Mouse (Mus musculus) testis, postnatal 14 days (tissue): ENCODE results near the gene Gm28891.
"Not testable (repeated sequence)": the region's sequence is repeated elsewhere in the genome, so short reads cannot be mapped to it uniquely, and the experiment has no call there.

Source experiments
- DNase-seq: peaks from one replicate; pipeline ENCODE4 v3.0.0; 2021; ENCODE audit warnings: low spot score

Gene Gm28891

DNA sequence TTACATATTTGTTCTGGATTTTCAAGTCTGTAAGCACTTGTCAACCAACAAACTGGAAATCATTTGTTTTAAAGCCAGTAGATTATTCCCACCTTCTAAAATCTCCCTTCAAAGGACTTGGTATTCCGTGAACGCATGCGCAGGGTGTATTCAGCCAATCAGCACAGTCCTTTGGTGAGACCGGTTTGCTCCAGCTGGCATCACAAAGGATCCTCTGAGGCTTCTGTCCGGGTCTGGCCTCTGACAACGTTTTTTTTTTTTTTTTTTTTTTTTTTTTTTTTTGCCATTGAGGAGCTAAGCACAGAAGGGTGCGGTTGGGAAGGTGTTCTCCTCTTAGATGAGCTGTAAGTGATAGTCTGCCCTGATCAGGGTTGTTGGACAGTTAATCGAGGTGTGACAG, at the start of gene Gm28891:
Gene Gm28891, plus strand, starts transcription at position 301 of the 400 bp plus-strand sequence.
- not testable (repeated sequence) for DNase-seq
